Mouse (Mus musculus) layer of hippocampus, adult 18-20 months (tissue): ENCODE results near the gene Cbarp. TPM values are rescaled to one million over a fixed set of nuclear protein-coding genes. Genes with fewer than 3 reads are reported as not detected.

ENCODE experiments used
- DNase-seq, 2 experiments: peaks; one replicate each; pipeline ENCODE4 v3.0.0; 2022; ENCODE audit warnings: low spot score in 2 of 2
- long read RNA-seq: library from polyadenylated mRNA; stranded (forward); transcript quantifications from one replicate; pipeline ENCODE4 v2.0.0, GENCODE M21; 2021
- total RNA-seq, 2 experiments: library from RNA; stranded (reverse); gene quantifications; 2 replicates each; pipeline ENCODE4 v1.2.3; 2021

The Cbarp gene
- total RNA-seq = 100 to 1,000 TPM; 362 to 363 TPM
- long read RNA-seq, transcript Cbarp-201 (10 exons, 3,121 nt) = minor isoform, 26 of 355 reads
- long read RNA-seq, transcript Cbarp-212 (11 exons, 3,175 nt) = major isoform, 135 of 355 reads
- long read RNA-seq, transcript Cbarp-215 (9 exons, 2,941 nt) = minor isoform, 5 of 355 reads
- long read RNA-seq, partial matches to known transcripts = 49 of 355 reads
- long read RNA-seq, other reads (novel, unspliced or antisense) = 134 of 355 reads

DNA sequence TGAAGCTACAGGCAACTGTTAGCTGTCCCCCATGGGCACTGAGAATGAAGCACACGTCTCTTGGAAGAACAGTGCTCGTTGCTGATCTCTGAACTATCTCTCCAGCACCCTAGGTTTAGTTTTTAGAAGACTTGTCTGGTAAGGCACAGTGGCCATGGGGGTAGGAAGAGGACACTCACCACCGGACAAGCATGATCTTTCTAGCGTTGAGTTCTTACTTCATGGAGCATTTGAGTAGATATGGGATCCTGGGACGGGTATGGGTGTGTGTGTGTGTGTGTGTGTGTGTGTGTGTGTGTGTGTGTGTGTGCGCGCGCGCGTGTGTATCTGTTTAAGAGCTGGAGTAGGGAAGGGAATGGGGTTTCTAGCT, at the start of gene Cbarp:
Gene Cbarp (minus strand): TSS at position 170 of the 370 bp plus-strand sequence.
- DNase-seq = no peak

DNA sequence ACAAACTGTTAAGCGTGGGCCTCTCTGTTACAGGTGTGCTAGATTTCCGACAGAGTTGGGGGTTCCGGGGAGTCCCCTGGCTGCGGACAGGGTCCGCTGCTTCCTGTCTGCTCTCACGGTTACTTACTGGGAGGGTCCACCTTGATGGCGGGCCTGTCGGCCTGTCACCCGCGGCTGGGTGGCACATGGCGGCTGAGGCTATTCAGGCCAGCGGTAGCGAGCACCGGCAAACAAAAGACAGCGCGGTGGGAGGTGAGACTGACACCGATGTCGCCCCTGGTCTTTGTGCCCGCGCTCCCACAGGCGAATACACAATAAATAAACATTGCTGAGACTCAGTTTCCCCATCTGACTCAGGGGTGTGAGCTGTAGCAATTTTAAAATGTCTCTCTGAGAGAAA, 49.4 kb upstream of the Cbarp start:
- DNase-seq = no peak

DNA sequence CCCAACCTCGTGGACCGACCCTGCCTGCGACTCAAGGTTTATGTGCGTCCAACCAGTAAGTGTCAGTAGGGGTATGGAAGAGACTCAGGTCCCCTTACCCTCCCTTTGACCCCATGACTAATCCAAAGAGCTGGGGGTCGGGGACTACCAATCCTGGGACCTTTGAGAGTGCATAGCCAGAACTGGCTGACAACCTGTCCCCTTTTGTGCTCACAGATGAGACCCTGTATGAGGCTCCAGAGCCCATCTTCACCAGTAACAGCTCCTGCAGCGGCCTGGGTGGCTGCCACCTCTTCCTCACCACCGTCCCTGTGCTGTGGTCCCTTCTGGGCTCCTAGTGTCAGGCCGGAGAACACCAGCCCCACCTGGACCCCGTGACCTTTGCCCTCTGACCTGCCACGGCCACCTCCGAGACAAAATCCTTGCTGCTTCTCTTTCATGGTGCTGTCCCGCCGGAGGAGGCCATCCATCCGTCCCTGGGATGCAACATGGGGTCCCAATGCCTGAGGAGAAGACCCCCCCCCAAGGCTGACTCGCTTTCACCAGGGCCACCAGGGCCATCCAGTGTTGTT, 47.9 kb upstream of the Cbarp start:
- DNase-seq = no peak

DNA sequence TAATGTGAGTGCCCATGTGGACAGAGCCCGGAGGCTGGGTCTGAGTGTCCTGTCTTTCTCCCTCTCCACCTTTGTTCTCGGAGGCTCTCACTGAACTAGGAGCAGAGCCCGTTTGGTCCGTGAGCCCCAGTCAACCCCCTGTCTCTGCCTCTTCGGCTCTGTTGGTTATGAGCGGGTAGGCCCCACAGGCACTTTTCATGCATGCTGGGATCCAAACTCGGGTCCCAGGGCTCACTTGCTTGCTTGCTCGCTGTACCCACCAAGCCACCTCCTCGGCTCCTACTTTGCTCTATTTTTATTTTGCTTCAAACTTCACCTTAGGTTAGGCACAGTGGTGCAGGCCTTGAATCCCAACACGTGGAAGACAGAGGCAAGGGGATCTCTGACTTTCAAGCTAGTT, 47.1 kb upstream of the Cbarp start:
- no peak for DNase-seq

DNA sequence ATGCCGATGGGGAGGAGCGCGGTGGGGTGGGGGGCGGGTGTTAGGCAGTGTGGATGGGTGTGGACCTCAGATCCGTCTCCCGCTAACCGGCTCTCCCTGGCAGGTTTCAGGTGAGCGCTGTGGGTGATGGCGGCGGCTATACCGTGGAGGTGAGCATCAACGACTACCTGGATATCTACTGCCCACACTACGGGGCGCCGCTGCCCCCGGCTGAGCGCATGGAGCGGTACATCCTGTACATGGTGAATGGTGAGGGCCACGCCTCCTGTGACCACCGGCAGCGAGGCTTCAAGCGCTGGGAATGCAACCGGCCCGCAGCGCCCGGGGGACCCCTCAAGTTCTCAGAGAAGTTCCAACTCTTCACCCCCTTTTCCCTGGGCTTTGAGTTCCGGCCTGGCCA, 46.0 kb upstream of the Cbarp start:
- DNase-seq = no peak

DNA sequence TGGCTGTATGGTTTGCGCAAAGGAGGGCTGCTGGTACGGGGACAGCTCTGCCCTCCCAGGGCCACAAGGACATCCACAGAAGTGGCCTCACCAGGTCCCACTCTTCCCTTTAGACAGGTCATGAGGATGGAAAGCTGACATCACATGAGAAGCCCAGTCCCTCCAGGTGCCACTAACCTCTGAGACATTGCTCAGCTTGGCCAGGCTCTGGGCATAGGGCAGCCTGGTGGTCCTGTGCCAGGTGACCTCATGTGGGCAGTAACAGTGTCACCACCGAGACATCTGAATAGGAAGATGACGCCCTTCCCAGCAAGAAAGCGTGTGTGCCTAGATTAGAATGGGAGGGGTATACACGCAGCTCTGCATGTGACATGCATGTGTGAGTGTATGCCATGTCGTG, 41.9 kb upstream of the Cbarp start:
- no peak for DNase-seq

DNA sequence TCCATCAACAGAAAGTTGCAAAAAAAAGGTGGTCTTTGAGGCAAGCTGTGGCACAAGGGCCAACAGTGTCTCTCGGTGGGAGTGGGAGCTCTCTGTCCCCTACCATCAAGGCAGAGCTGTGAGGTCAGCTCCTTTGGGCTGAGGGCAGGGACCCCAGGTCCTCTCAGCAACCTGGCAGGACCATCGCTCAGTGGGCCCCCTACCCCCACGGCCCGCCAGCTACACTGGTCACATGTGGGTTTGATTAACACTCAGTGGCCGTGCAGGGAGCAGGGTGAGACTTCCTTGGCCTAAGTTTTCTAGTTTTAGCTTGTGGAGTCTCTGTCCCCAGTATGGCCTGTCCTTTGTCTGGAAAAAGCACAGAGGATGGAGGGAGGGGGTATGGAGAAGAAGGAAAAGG, 40.2 kb upstream of the Cbarp start:
- DNase-seq = no peak

DNA sequence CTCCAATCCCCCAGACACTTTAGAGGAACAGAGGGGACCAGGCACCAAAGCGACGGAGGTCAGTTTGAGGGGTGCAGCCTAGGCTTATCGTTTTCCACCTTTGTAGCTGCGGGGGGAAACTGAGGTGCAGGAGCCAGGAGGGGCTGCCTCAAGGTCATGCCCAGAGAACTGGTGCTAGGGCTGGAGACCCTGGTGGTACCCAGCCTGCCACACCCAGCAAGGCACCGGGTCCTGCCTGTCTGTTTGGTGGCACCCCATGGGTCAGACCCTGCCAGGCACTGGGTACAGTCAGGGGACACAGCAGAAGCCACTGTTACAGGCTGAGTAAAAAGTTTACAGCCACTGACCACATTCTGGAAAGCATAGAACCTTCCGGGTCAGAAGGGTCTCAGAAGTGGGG, 39.7 kb upstream of the Cbarp start:
- DNase-seq = no peak

DNA sequence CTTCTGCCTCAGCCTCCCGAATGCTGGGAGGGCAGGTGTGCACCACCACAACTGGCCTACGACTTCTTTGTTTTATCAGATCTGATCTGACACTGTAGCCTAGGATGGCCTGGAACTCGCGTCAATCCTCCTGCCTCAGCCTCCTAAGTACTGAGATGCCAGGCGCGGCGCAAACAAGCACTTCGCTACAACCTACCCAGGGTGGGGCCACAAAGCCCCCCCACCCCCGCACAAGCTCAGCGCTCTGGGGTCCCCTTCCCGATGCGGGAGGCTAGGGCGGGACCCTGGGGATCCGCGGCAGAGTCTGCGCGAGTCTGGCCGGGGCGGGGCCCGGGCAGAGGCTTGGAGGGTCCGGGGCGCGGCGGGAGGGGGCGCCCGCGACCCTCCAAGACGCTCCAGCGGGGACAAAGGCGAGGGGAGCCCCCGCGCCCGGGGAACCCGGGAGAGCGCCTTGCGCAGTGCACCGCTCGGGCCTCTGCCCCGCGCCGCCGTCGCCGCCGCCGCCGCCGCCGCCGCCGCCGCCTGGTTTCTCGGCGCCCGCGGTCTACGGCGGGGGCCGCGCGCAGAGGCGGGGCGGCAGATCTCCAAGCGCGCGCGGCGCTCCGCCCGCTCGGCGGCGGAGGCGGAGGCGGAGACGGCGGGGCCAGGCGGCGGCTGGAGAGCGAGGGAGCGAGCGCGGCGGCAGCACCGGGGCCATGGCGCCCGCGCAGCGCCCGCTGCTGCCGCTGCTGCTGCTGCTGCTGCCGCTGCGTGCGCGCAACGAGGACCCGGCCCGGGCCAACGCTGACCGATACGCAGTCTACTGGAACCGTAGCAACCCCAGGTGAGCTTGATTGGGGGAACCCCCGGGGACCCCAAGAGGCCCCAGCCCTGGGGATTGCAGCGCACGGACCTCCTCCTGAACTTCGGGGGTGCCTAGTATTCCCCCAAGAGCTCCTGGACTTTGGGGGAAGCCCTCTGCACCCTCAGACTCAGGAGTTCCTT, 38.7 kb upstream of the Cbarp start, which contains the start of gene Efna2:
Gene Efna2 (plus strand): TSS at position 415 of the 984 bp plus-strand sequence.
- peak in 1 of 2 experiments; percentile 56 for DNase-seq

DNA sequence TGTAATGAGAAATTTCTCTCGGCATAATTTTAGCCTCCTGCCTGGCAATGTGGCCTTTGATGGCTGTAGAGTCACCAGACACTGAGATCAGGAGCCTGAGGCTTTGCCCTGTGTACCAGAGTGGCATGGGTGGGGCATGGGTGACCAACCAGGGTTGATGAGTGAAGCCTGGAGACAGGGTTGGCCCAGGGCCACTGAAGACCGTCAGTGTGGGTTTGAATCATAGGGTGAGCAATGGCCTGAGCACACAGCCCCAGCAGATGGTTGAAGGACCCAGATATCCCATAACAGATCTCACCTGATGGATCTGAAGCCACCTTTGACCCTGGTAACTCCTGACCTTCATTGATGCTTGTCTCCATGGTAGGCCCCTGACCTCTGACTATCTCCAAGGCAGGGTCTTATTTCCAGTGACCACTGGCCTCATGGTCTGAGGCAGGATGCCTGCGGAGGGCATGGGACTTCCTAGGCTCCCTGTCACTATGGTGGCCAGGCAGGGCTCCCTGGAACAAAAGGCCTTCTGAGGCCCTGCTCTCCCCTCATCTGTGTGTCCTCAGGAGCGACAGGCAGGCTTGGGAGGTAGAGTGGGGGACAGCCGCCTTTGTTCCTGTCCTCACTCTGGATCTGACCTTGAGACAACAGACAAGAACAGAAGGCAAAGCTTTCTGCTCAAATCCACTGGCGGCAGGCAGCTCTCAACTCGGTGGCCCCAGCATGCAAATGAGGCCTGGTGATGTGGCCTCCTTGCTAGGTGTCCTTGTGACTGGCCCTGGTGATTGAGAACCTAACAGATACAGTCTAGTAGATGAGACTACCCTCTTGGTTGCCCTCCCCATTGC, 37.0 kb upstream of the Cbarp start:
- DNase-seq = no peak

DNA sequence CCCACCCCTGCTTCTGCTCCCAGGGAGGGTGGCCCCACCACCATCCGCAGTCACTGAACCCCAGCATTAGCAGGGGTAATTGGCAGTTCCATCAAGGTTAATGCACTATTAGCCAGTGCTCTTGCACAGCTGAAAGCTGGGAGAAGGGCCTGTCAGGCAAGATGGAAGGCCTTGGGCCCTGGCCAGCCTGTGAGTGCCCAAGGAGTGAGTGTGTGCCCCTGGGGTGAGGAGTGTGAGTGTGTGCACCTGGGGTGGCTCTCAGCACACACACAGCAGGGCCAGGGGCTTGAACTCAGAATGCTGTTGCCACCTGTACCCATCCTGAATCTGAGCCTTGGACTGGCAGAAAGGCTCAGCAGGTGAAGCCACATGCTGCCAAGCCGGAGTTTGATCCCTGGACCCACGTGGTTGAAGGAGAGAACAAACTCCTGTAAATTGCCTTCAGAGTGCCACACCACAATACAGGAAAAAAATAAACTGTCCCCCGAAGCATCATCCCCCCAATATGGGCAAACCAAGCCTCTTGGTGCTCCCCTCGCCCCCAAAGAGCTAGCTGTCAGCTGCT, 35.7 kb upstream of the Cbarp start:
- DNase-seq = no peak

DNA sequence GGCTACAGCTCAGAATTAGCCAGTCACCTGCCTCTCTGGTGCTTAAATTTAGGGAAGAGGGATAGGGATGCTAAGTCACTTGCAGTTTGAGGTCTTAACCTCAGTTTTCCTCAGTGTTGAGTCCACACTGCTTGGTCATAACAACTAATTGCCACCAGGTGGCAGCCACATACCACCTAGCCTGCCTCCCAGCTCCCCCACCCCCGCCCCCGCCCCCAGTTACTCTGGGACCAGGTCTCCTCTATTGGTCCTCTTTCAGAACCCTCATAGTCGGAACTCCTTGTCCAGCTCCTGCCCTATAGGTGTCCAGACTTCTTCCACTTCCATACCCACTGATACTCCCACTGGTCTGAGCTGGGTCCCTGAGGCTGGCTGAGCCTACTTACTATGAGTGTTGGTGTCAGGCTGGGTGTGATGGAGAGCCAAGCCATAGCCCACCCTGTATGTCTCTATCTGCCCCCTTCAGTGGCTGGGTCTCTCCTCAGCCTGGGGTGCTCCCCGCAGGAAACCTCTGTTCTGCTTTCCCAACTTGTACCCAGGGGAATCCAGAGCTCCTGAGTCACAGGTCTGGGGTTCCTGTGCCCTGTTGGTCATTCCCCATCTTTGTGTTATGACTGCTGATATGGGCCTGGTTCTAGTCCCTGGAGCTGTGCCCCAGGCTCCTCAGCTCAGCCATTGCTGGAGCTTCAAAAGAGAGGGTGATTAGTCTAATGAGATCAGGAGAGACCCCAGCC, 35.1 kb upstream of the Cbarp start:
- peak in 1 of 2 experiments; percentile 72 for DNase-seq

DNA sequence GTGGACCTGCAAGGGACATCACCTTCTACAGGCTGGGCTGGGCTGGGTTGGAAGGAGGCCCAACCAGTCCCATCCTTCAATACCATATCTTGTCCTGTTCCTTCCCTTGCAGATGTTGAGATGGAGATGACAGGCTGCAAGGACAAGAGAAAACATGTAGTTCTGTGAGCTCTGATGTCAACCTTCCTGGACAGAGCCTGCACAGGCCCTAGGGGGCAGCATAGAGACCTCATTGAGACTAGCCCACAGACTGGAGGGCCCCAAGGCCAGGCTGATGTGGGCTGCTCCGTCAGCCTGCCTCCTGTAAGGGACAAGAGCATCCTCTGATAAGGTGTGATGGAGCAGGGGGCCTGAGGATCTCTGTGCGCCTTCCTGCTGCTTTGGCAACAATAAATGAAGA, 34.1 kb upstream of the Cbarp start:
- DNase-seq = peak in 1 of 2 experiments; percentile 24

DNA sequence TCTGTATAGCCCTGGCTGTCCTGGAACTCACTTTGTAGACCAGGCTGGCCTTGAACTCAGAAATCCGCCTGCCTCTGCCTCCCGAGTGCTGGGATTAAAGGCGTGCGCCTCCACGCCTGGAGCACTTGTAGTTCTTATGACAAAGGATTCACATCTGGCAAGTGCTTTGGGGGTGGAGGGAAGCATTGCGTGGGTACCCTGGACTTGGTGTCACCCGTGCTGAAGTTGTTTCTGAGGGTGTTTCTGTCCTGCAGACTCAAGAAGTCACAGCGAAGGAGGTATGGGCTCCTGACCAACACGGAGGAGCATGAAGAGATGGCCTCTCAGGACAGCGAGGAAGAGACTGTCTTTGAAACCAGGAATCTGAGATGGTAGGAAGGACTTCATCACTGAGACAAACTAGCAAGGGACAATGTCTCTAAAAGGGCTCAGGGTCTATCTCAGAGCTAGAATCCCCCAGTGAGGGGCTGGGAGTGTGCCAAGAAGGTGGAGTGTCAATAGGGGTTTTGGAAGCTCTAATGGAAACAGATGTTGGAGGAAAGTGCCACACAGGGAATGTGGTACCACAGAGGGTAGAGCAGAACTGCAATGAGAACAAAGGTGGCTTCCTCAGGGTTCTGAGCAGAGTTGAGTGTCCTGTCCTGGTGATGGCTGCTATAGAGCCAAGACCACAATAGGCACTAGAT, 33.5 kb upstream of the Cbarp start:
- peak in 1 of 2 experiments; percentile 7 for DNase-seq

DNA sequence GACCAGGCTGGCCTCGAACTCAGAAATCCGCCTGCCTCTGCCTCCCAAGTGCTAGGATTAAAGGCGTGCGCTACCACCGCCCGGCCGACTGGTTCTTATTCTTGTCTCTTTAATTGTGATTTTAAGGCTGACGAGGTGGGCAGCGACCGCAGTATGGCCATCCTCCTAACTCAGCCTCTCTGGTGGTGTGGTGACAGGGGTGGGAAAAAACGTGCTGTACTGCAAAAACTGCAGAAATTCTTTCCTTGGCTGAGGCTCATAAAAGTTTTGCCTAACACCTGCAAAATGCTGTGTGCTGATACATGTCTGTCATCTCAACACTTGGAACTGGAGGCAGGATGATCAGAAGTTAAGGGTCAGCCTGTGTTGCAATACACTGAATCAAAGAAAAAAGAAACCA, 32.7 kb upstream of the Cbarp start:
- DNase-seq = no peak

DNA sequence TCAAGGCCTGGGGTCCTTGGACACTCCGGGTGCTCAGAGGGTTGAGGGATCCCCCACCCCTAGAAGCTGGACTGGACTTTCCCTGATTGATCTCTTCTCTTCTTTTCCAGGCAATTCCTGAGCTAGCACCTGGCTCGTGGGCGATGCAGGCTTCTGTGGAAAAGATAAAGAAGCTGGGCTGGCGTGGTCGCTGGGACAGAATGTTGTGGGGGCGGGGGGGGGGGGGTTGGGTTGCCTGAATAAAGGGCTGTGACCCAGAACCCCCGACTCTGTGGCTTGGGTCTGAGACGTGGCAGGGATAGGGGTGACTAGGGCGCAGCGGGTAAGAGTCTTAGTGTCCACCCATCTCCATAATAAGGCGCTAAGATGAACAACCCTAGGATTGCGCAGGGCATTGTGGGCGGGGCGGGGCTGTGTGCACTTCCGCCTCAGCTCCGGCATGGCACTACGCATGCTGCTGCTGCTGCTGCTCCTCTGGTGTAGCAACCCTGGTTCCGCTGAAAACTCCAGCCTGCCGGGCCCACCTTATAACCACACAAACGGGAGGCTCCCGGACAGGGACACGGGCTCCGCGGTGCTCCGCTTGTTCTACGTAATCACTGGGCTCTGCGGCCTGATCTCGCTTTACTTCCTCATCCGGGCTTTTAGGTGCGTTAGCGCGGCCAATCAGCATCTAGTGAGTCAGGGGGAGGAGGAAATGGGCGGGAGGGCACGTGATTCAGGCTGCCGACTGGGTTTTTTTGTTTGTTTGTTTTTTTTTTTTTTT, 32.1 kb upstream of the Cbarp start, which contains the start of gene 1600002K03Rik:
Gene 1600002K03Rik (plus strand): TSS at position 418 of the 766 bp plus-strand sequence.
- peak; percentile 89 to 96 for DNase-seq

DNA sequence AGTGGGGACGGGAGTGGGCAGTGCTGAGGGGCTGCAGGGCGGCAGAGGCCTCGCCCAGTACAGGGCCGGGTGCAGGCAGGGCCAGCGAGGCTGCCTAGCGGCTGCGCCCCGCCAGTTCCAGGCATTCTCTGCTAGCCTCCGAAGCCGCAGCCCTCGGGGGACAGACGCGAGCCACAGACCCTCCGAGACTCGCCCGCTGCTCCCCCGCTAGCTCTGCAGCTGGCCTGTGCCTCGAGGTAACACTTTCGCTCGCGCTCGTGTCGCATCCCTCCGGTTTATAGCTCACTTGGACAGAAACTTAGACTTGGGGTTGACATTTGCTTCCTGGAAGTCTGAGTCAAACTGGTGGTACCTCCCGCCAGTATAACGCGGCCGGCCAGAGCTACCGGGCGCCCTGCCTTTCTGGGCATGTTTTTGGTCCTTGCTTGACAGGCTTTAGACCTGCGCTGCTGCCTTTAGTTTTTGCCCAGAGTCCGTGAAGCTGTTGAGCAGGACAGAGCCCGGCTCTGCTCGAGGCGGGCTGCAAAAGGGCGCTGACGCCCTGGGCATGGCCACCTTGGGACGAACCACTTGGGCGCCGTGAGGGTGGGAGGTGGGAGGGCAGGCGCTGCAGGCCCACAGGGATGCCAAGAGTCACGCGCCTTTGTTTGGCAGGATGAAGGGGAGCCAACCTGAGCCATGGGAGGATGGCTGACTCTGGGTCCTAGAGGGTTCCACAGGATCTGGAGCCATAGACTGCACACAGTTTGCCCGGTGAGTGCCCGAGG, 31.3 kb upstream of the Cbarp start:
- DNase-seq = peak in 1 of 2 experiments; percentile 33

DNA sequence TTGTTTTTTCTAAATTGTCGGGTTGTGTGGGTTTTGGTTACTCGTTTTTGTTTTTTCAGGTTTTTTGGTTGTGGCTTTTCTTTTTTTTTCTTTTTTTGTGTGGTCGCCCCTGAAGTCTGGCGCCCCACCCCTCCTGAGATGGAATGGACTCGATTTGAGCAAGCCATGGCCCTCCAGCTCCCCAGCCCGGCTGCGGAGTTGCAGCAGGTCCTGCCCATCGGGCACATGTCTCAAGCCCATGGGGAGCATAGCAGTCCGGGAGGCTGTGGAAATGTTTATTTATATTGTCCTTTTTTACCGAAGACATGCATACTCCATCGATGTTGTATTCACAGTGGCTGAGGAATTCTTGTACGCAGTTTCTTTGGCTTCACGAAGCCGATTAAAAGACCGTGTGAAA, 30.6 kb upstream of the Cbarp start:
- no peak for DNase-seq
